Mouse (Mus musculus): ENCODE data around the gene E2f6.

Gene E2f6

DNA sequence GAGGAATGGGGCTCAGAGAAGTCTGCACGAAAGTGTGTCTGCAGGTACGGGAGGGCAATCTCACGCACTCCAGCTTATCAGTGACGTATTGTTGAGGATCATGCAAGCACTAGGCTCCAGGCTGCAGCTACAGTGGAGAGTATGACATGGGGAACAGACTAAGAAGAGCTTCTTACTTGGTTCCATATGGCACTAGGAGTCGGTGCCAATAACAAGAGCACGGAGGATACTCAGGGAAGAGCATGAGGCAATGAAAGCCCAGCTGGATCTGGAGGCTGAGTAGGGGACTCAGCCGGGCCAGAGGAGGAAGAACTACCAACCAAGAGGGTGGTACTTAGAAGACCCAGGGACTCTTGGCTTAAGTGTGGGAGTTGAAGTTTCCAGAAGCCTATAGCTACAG, 62.8 kb downstream of the E2f6 start:
- DNase-seq (ENCODE audit: low spot score in 2 of 2): no peak

DNA sequence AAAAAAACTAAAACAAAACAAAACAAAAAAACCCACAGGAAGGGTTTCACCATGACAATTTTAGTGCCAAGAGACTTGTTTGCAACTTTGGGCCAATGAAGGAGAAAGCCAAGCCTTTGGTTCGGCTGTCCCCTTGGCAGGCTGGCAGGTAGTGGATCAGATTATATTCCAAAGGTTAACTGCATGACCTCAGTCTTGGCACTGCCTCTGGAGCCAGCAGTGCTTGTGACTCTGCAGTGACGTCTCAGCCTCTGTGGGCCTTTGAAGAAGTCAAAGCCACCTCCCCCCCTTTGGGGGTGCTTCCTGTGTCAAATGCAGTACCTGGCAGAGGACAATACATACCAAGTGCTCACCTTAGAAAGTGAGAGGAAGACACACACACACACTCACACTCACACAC, 63.3 kb downstream of the E2f6 start:
- DNase-seq (ENCODE audit: low spot score in 2 of 2): no peak

DNA sequence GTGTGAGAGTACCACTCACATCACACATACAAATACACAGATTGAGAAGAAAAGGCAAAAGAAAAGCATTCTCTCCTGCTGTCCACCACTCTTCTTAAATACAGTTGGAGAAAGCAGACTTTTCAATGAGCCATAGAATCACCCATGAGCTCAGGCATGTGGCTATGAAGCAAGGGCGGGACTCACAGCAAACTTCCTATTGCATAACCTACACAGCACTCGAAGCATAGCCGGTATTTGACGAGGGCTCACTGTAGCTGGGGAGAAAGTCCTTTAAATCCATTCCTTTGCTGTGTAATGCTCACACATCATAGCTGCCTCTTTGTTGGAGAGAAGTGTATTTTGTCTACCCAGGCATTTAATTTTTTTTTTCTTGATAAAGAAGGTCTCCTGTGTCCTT, 64.5 kb downstream of the E2f6 start:
- no peak for DNase-seq (ENCODE audit: low spot score in 2 of 2)

DNA sequence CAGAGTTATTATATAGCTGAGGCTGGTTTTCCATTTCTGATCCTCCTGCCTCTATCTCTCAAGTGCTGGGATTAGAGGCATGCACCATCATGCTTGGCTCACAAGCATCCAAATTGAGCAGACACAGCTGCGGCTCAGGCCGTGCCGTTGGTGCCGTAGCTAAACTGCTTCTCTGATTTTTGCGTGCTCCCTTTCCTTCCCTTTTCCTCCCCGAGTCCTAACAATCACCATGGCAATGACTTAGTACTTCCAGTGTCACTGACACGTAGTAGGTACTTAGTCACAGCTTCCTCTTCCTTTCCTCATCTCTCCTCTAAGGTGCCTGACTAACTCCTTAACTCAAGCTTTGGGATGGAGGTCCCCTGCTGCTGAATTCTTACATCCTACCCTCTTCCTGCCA, 64.9 kb downstream of the E2f6 start:
- no peak for DNase-seq (ENCODE audit: low spot score in 2 of 2)

DNA sequence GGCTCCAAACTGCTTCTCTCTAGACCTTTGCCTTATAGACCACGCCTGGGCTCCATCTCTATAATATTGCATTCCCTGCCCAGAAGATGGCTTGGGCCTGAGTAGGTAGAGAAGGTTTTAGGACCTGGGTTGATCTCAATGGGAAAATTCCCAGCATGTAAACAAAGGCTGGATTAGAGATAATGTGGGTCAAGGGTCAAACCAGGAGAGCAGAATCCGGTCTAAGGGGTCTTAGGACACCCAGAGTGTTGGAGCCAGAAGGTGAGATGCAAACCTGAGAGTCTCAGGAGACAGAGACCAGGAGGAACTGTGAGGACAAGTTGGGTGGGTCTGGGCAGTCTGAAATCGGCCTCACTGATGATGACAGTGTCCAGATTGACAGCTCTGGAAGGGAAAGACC, 65.9 kb downstream of the E2f6 start:
- no peak for DNase-seq (ENCODE audit: low spot score in 2 of 2)

DNA sequence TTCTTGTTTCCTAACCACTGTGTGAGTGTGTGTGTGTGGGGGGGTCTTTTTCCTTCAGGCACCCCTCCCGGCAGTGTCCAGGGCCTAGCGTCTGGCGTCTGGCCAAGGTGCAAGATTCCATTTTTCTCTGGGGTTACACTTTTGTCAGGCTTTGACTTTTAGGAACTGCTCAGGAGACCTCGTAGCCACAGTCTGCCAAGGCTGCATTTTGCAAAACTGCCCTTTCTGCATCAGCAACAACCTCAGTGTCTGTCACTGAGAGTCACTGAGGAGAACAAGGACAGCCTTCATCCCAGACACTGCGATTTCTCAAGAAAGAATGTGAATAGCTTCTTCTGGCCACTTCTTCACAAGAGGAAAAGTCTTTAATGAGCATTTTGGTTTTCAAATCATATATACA, 66.4 kb downstream of the E2f6 start:
- no peak for DNase-seq (ENCODE audit: low spot score in 2 of 2)

DNA sequence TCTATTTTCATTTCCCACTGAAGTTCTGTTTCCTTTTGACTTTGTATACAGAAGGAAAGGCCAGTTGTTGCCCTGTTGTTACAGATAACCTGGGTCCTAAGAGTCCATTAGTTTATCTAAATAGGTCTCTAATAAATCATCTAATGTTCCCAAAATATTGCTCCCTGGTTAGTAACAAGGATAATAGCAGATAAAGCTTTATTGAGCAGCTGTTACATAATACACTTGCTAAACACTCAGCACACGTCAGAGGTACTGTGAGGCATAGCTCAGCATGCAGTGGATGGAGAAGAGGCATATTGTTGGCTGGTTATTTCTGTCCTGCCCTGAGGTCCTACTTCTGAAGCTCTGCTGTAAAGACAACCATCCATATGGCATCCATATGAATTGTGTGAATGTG, 66.9 kb downstream of the E2f6 start:
- no peak for DNase-seq (ENCODE audit: low spot score in 2 of 2)

DNA sequence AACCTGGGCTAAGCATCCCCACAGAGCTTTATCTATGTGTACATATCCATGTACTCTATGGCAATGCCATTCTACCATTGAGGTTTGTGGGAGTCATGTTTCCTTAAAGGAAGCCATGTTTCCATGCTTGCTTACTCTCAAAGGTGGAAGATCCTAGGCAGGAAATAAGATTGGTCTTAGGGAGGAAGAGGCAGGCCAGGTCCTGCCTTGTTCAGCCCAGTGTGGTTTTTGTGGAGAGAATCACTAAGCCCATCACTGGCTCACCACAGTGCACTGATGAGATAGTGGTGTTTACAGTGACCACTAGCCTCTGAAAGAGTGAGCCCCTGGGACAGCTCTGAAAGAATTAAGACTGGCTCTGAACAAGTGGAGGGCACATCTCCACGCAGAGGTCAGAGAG, 68.6 kb downstream of the E2f6 start:
- no peak for DNase-seq (ENCODE audit: low spot score in 2 of 2)

DNA sequence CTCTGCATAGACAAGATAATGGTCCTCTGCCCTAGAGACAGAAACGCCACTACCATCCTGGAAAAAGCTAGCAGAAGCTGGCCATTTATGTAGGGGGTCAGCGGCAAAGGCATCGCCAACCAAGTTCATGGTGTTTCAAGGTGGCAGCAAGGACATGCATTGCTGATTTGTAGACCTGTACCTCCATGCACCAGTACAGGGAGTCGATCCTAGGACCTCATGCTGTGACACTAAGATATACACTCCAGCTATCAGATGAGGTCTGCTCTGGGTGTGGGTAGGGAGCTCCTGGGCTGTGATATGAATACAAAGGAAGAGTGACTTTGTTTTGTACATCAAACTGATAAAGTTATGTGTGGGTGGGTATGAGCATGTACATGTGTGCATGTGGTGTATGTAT, 69.3 kb downstream of the E2f6 start:
- DNase-seq (ENCODE audit: low spot score in 2 of 2): no peak

DNA sequence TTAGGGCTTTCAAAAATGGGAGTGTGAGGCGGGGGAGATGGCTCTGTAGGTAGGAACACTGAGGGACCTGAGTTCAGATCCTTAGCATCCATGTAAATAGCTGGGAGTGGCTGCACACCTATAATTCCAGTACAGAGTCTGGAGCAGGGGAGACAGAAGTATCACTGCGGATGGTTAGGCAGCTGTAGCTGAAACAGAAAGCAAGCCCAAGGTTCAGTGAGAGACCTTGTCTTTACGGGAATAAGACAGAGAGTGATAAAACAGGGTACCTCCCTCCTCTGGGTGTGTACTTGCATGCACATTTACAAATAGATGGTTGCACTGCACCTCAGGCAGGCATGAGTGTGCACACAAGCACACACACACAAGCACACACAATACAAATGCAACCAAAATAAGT, 71.7 kb downstream of the E2f6 start:
- DNase-seq (ENCODE audit: low spot score in 2 of 2): no peak

DNA sequence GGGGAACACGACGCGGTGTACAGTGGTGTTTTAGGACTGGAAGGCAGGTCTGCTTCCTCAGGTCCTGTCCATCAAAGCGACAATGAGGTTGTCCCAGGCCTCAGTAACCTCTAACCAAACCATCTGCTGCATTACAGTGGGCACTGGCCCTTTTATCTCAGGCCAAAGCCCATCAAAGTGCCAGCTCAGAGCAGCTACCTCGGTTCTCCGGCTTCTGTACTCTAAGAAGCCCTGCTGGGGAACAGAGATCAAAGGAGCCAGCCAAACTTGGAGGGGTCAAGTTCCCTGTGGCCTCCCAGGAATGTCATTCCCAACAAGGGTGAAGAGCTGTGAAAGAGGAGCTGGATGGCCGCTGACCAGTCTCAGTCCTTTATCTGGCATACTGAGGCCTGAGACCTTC, 72.3 kb downstream of the E2f6 start:
- no peak for DNase-seq (ENCODE audit: low spot score in 2 of 2)

DNA sequence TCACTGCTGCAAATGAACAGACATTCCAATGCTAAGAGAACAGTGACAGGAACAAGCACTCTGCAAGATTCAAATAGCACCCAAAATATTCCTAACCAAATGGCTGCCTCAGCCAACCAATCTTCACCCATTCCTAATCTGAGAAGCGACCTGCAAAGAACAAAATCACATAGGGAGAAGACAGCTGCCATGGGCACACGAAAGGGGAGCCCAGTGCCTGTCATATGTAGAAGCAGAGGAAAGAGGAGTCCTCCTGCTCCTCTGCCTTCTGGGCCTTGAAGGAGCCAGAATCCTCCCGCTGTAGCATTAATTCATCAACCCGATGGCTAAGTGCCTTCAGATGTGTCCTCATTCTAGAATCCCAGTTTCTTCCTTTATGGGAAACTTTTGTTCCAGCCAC, 73.8 kb downstream of the E2f6 start:
- no peak for DNase-seq (ENCODE audit: low spot score in 2 of 2)

DNA sequence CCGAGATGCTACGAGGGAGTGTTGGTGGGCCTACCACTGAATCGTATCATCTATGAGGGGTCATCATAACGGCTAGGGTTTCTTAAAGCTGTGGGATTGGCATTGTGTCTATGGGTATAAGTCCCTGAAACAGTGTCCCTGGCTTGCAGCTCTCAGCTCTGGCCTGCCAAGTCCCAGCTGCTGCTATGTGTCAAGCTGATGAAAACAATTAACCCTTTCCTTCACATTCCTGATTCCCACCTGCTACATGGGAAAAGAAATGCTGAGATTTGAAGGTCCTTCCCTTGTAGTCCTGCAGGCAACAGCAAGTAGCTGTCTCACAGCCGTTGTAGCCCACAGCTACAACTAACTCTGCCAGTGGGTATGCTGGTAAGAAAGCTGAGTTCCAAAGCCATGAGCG, 75.6 kb downstream of the E2f6 start:
- no peak for DNase-seq (ENCODE audit: low spot score in 2 of 2)

All from spleen, postnatal 4 days (tissue).